ENCODE assay signal across 10 mouse cellular contexts in the genomic region with DNA sequence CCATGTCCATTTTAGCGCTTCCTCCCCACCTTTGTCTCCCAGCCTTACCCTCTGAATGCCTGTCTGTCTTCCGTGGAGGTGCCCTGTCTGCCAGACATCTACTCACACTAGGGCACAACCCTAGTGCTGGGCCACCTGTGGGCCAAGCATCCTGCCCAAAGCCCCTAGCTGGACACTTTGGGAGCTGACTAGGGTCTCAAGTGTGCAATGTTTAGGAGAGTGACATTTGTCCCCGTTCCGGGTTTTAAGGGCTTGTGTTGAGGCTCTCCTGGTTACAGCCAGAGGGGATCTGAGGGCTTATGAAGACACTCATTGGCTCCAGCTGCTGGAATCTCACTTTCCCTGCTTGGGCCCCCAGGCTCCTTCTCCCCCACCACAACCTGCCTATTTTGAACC. TPM values are rescaled to one million over a fixed set of nuclear protein-coding genes. Genes with fewer than 3 reads are reported as not detected.
A peak's percentile ranks its signal among the peaks of the same experiment; 100 is the strongest.
DNase-seq lines count a peak whose midpoint lies in the region; ATAC-seq and TF ChIP-seq lines count a peak whose summit lies in the region.
"Had no signal": no experiment of that assay in that cellular context is flagged by ENCODE, and none has a peak within 500 bp of the region (broad histone marks: within the 10 kb centered on the region; RNA-seq: fewer than 3 reads in every experiment).

No protein-coding gene starts in this region.

- peak overlapping the region; percentile 96 for H3K4me2 ChIP-seq in heart, embryonic 14.5 days (ENCODE audit: low read length)
- H3K4me2 ChIP-seq in hindbrain, embryonic 16.5 days (ENCODE audit: low read length) = peak overlapping the region; percentile 93; the same call in 1 of the 2 replicates
- peak overlapping the region; percentile 94; the same call in 1 of the 2 replicates for H3K4me2 ChIP-seq in midbrain, embryonic 16.5 days (ENCODE audit: low read length)

- intact Hi-C loops in heart, postnatal 10 days (cut with DNase I) = loop anchor here (2.0 to 5.0 kb wide), 3 partner anchors 40 to 145 kb away; no protein-coding TSS in a partner anchor
- intact Hi-C loops in left cerebral cortex, adult 2 months (cut with DNase I) = loop anchor here (5.0 kb wide), 1 partner anchor 85 kb away; no protein-coding TSS in a partner anchor

- H3K4me1 ChIP-seq in heart, embryonic 14.5 days (ENCODE audit: control insufficient read depth in 2 of 2, insufficient read depth in 2 of 2, low read length in 2 of 2) = peaks cover 25 to 37% of the 10 kb centered on the region in 2 experiments
- peaks cover 23% of the 10 kb centered on the region for H3K4me1 ChIP-seq in hindbrain, embryonic 16.5 days (ENCODE audit: control insufficient read depth, insufficient read depth, low read depth, low read length)
- H3K4me1 ChIP-seq in midbrain, embryonic 16.5 days (ENCODE audit: control insufficient read depth, insufficient read depth, low read length) = peaks cover 25% of the 10 kb centered on the region

- no peak for ATAC-seq in heart, embryonic 14.5 days (ENCODE audit: insufficient number of reproducible peaks, insufficient read depth, low FRiP score, low read depth)
- no peak for ATAC-seq in hindbrain, embryonic 16.5 days
- ATAC-seq in midbrain, embryonic 16.5 days = no peak

- H3K9me3 ChIP-seq in heart, embryonic 14.5 days (ENCODE audit: control insufficient read depth, low read length) = no peaks in the 10 kb centered on the region
- H3K9me3 ChIP-seq in hindbrain, embryonic 16.5 days (ENCODE audit: control insufficient read depth, low read length) = no peaks in the 10 kb centered on the region
- H3K9me3 ChIP-seq in midbrain, embryonic 16.5 days (replicated peaks; ENCODE audit: control insufficient read depth, low read length, poor library complexity, severe bottlenecking) = no peaks in the 10 kb centered on the region

- DNase-seq in heart, postnatal 10 days = no peak
- peak; percentile 66 for DNase-seq in embryo, embryonic 10.5 days (ENCODE audit: low spot score)
- DNase-seq in left cerebral cortex, adult 2 months (ENCODE audit: extremely low spot score in 1 of 2, low spot score in 2 of 2) = no peak
- DNase-seq in cerebellum, postnatal 25 days = no peak
- DNase-seq in urinary bladder, postnatal 4 days (ENCODE audit: low spot score in 2 of 2) = no peak
- DNase-seq: layer of hippocampus, postnatal 36 days had no signal

- peak overlapping the region; percentile 49 to 51; a peak in 3 of 4 replicates for H3K4me3 ChIP-seq in heart, embryonic 14.5 days (ENCODE audit: control insufficient read depth in 1 of 2, insufficient read depth in 1 of 2, low read depth in 1 of 2, low read length in 2 of 2)
- H3K4me3 ChIP-seq in hindbrain, embryonic 16.5 days (ENCODE audit: low read length) = no peak overlapping the region
- H3K4me3 ChIP-seq in midbrain, embryonic 16.5 days (ENCODE audit: low read depth, low read length) = no peak overlapping the region
- H3K4me3 ChIP-seq in left cerebral cortex, adult 2 months = no peak overlapping the region

- 7% methylated on average over 4 of the region's 4 CpGs for WGBS in heart, embryonic 14.5 days
- 4% methylated on average over 4 of the region's 4 CpGs for WGBS in hindbrain, embryonic 16.5 days
- 13% methylated on average over 4 of the region's 4 CpGs for WGBS in midbrain, embryonic 16.5 days

- peak overlapping the region; percentile 73 to 75 for H3K27ac ChIP-seq in heart, embryonic 14.5 days (replicated peaks in 1 of 2; ENCODE audit: control insufficient read depth in 1 of 2, insufficient read depth in 1 of 2, low read depth in 2 of 2, low read length in 2 of 2)
- H3K27ac ChIP-seq in hindbrain, embryonic 16.5 days (ENCODE audit: low read depth, low read length) = peak overlapping the region; percentile 46; the same call in 1 of the 2 replicates
- no peak overlapping the region for H3K27ac ChIP-seq in midbrain, embryonic 16.5 days (ENCODE audit: low read length)
- no peak overlapping the region for H3K27ac ChIP-seq in left cerebral cortex, adult 2 months

- TF ChIP-seq CTCF in left cerebral cortex, adult 2 months (IDR thresholded peaks at IDR 0.05) = no peak

- peak overlapping the region; percentile 77 for H3K9ac ChIP-seq in heart, embryonic 14.5 days (ENCODE audit: low read length)
- H3K9ac ChIP-seq in hindbrain, embryonic 16.5 days (ENCODE audit: low read depth, low read length) = no peak overlapping the region; the same call in 1 of the 2 replicates
- H3K9ac ChIP-seq in midbrain, embryonic 16.5 days (ENCODE audit: low read depth, low read length) = peak overlapping the region; percentile 64; the same call in 1 of the 2 replicates

- peaks cover 5% of the 10 kb centered on the region for H3K27me3 ChIP-seq in heart, embryonic 14.5 days (ENCODE audit: control insufficient read depth, insufficient read depth, low read length)
- H3K27me3 ChIP-seq in hindbrain, embryonic 16.5 days (replicated peaks; ENCODE audit: control insufficient read depth, insufficient read depth, low read length) = peaks cover 15% of the 10 kb centered on the region
- peaks cover 27% of the 10 kb centered on the region for H3K27me3 ChIP-seq in midbrain, embryonic 16.5 days (ENCODE audit: control insufficient read depth, insufficient read depth, low read depth, low read length)

- no peaks in the 10 kb centered on the region for H3K36me3 ChIP-seq in heart, embryonic 14.5 days (ENCODE audit: control insufficient read depth, insufficient read depth, low read length)
- no peaks in the 10 kb centered on the region for H3K36me3 ChIP-seq in hindbrain, embryonic 16.5 days (ENCODE audit: control insufficient read depth, insufficient read depth, low read length)
- H3K36me3 ChIP-seq in midbrain, embryonic 16.5 days (ENCODE audit: control insufficient read depth, insufficient read depth, low read length) = no peaks in the 10 kb centered on the region

RNA-seq across cellular contexts. Expression of gene Ephb3, which starts 42.5 kb away (rescaled TPM):
- 10.9 and 13.6 TPM in 2 replicates for polyA plus RNA-seq in heart, embryonic 14.5 days (2014; fragmentation: Nextera tagmentation; extraction: Ambion mirVana)
- total RNA-seq in heart, postnatal 10 days (2021) = 10 to 100 TPM in 1 of 2 experiments, 1 to 10 TPM in 1; 8.4 to 11.7 TPM
- 10.6 and 12.1 TPM in 2 replicates for polyA plus RNA-seq in hindbrain, embryonic 16.5 days (2015; fragmentation: Nextera tagmentation; extraction: Ambion mirVana)
- 10.3 and 11.3 TPM in 2 replicates for polyA plus RNA-seq in midbrain, embryonic 16.5 days (2015; fragmentation: Nextera tagmentation; extraction: Ambion mirVana)
- 10 to 100 TPM; 26.8 to 27.3 TPM for total RNA-seq in left cerebral cortex, adult 2 months (2021)
- total RNA-seq: CH12.LX had no signal

Comparison
In these comparisons a context has a peak if more than half of its experiments do, and no peak if none do; other contexts are left out.
1. H3K27ac ChIP-seq: peak in heart, embryonic 14.5 days (2 of 2) and hindbrain, embryonic 16.5 days (single experiment); none in midbrain, embryonic 16.5 days (single experiment) and left cerebral cortex, adult 2 months (single experiment).
2. H3K4me3 ChIP-seq: peak in heart, embryonic 14.5 days (2 of 2); none in hindbrain, embryonic 16.5 days (single experiment), midbrain, embryonic 16.5 days (single experiment) and left cerebral cortex, adult 2 months (single experiment).
3. Peak in every context shown above with its lines, with median percentiles within 50 percentile points of each other: H3K4me2 ChIP-seq.